Mouse (Mus musculus): ENCODE results near the gene Il20ra.

The Il20ra gene

DNA sequence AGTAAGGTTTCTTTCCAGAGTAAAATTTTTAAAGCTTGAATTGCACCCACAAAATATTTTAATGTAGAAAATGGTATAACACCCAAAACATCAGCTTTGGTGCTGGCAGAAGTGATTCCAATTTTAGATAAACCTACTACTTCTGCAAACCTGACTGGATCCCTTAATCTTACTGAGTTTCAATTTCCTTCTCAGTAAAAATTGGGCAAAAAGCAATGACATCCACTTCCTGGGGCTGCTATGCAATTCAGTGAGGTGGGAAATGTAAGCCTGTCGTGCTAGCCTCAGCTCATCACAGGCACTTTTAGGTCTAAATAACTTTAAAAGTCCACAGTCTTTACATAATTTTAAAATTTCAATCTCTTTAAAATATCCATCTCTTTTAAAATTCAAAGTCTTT, 33.8 kb downstream of the Il20ra start:
- intact Hi-C loops (cut with DNase I) = no loop called here

DNA sequence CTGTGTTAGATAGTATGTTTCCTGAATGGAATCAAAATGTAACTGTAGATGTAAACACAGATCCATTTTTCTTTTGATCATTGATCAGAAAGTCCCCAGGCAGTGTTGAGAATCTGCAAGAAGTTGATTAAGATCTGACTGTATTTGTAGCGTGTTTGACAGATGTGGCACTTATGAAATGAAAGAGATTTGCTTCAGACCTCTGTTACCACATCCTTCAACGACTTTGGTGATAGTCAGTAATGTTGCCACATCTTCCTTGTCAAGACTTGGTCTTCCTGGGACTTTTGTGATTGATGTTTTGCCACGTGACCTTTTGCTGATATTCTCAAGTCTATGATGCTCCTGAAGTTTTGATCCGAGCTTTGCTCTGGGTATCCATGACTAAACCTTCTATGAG, 35.3 kb downstream of the Il20ra start:
- intact Hi-C loops (cut with DNase I) = no loop called here

- intact Hi-C loops (cut with DNase I) = no loop called here
Observed at GRCm38 (mm10) chr10:19765459-19765858, 53.1 kb downstream of the Il20ra start.

- intact Hi-C loops (cut with DNase I) = no loop called here
Observed at GRCm38 (mm10) chr10:19779092-19779491, 66.7 kb downstream of the Il20ra start.

DNA sequence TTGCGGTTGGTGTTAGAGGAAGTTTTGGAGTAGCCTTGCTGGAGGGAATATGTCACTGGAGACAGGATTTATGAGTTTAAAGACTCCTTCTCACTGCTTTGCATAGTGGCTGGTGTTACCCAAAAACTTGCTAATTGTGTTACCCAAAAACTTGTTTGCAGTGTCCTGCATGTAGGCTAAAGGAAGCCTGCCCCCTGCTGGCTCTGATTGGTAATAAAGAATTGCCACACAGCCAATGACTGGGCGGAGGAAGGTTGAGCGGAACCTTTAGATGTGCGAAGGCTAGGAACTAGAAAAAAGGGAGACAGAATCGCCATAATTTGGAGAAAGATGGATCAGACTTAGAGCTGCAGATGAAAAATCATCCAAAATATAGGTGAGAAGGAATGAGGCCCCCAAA, 69.0 kb downstream of the Il20ra start:
- intact Hi-C loops (cut with DNase I) = no loop called here

GRCm38 (mm10) chr10:19794996-19795395, 82.6 kb downstream of the Il20ra start:
- intact Hi-C loops (cut with DNase I) = no loop called here

- intact Hi-C loops (cut with DNase I) = no loop called here
Observed at GRCm38 (mm10) chr10:19802958-19803357, 90.6 kb downstream of the Il20ra start.

GRCm38 (mm10) chr10:19804763-19805162, 92.4 kb downstream of the Il20ra start:
- intact Hi-C loops (cut with DNase I) = no loop called here
